Mouse (Mus musculus): Measurements from ENCODE around the gene Mphosph10. TPM values are rescaled to one million over a fixed set of nuclear protein-coding genes. Genes with fewer than 3 reads are reported as not detected.

Mphosph10 gene
- polyA plus RNA-seq, 1 experiment = 2.5 TPM

DNA sequence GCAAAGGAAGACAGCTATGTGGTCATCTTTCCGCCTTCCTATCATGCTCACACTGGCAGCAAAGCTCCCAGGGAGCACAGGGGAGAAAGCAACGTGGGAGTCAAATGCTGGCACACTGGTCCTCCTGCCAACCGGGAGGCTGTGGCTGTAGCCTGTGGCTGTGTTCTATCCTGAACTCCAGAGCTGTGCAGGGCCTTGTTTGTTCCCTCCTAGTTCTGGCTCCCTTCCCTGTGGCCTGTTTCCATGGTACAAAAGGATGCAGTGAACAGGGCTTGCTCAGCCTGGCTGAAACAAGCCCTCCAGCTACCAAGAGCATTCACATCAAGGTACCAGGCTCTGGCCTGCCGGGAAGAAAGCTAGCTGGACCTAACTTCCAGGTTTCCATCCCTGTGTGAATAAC lies 41.0 kb downstream of the Mphosph10 start:
- peaks cover 1% of the 10 kb centered on the region; the same call in 1 of the 2 replicates for H3K36me3 ChIP-seq (ENCODE audit: control insufficient read depth, insufficient read depth, low read length)
- no peak overlapping the region for H3K4me3 ChIP-seq (ENCODE audit: control insufficient read depth, low read depth, low read length)
- TF ChIP-seq CTCF (IDR thresholded peaks at IDR 0.05; ENCODE audit: control insufficient read depth, insufficient read depth, insufficient replicate concordance, low read depth, low read length) = no peak
- TF ChIP-seq POLR2A (IDR thresholded peaks at IDR 0.05; ENCODE audit: control insufficient read depth, low read depth, low read length) = no peak
- H3K27me3 ChIP-seq (ENCODE audit: control insufficient read depth, insufficient read depth, low read length) = no peaks in the 10 kb centered on the region
- no peaks in the 10 kb centered on the region for H3K4me1 ChIP-seq (ENCODE audit: control insufficient read depth, insufficient read depth, low read length)
- H3K27ac ChIP-seq (ENCODE audit: control insufficient read depth, insufficient read depth, low read depth, low read length) = no peak overlapping the region

DNA sequence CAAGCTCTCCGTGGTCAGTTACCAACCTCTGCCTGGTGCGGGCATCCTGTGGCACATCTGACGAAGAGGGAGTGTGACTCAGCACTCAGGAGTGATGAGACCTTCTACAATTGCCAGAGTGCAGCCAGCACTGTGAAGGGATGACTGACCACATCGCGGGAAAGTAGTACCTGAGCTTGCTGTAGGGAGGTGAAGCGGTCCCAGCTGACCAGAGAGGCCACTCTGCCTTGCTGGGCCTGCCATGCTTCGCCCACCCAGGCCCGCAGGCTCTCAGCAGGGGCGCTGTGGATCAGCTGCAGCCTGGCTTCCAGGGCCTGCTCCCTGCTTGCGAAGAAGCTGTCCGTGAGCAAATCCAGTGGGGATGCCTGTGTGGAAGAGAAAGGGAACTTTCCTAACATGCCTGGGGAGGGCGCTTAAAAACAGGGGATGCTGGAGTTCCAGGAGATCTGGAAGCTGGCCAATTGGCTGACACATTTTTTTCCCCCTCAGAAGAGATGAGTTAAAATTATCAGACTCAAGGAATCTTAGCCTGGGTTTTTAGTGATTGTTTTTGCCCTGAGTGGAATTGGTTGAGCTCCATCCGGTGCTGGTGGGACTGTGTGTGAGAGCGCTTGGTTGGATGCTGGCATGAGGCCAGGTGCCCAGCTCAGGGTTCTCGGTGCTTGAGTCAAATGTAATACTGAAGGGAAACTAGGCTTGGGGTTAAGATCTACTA lies 42.8 kb downstream of the Mphosph10 start:
- H3K4me1 ChIP-seq (ENCODE audit: control insufficient read depth, insufficient read depth, low read length) = no peaks in the 10 kb centered on the region
- TF ChIP-seq POLR2A (IDR thresholded peaks at IDR 0.05; ENCODE audit: control insufficient read depth, low read depth, low read length) = no peak
- TF ChIP-seq CTCF (IDR thresholded peaks at IDR 0.05; ENCODE audit: control insufficient read depth, insufficient read depth, insufficient replicate concordance, low read depth, low read length) = no peak
- no peak overlapping the region for H3K4me3 ChIP-seq (ENCODE audit: control insufficient read depth, low read depth, low read length)
- H3K36me3 ChIP-seq (ENCODE audit: control insufficient read depth, insufficient read depth, low read length) = peaks cover 1% of the 10 kb centered on the region; the same call in 1 of the 2 replicates
- no peak overlapping the region for H3K27ac ChIP-seq (ENCODE audit: control insufficient read depth, insufficient read depth, low read depth, low read length)
- H3K27me3 ChIP-seq (ENCODE audit: control insufficient read depth, insufficient read depth, low read length) = no peaks in the 10 kb centered on the region

DNA sequence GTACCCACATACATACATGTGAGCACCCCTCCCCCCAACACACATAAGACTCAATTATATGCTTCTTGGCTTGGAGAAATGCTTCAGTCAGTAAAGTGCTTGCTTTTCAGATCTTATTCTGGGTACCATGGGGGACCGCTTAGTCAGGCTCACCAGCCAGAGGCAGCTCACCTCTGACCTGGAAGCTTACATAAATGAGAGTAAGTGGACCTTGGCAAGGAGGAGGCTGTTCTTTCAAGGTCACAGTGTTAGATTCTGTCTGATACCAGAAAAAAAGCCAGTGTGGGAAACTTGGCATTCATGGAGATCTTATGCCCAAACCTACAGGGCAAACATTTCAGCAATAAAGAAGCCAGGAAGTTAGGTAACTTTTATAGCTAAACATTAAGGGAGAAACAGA lies 44.3 kb downstream of the Mphosph10 start:
- Histone ChIP-seq H3K36me3 (ENCODE audit: control insufficient read depth, insufficient read depth, low read length) (peaks cover 1% of the 10 kb centered on the region; the same call in 1 of the 2 replicates), H3K4me1 (ENCODE audit: control insufficient read depth, insufficient read depth, low read length) (no peaks in the 10 kb centered on the region), H3K27me3 (ENCODE audit: control insufficient read depth, insufficient read depth, low read length) (no peaks in the 10 kb centered on the region), H3K4me3 (ENCODE audit: control insufficient read depth, low read depth, low read length) (no peak overlapping the region), H3K27ac (ENCODE audit: control insufficient read depth, insufficient read depth, low read depth, low read length) (no peak overlapping the region)
- no peak for TF ChIP-seq POLR2A (IDR thresholded peaks at IDR 0.05; ENCODE audit: control insufficient read depth, low read depth, low read length)
- no peak for TF ChIP-seq CTCF (IDR thresholded peaks at IDR 0.05; ENCODE audit: control insufficient read depth, insufficient read depth, insufficient replicate concordance, low read depth, low read length)

DNA sequence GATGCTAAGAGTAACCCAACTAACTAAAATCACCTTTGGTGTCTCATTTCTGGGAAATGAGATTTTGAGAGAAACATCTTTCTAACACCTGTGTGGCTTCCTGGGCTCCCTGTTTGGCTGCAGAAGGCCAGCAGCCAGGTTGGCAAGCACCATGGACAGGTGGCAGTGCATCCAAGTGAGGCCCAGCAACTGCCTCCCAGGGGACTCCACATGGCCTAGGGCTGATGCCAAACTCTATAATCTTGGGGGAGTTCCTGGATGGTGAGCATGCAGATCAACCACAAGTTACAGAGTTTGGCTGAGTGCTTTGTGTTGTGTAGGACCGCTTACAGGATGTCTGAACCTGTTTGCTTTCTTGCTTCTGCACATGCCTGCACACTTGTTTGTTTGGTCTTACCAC lies 59.4 kb downstream of the Mphosph10 start:
- H3K36me3 ChIP-seq (ENCODE audit: control insufficient read depth, insufficient read depth, low read length) = peaks cover 5% of the 10 kb centered on the region
- H3K4me1 ChIP-seq (ENCODE audit: control insufficient read depth, insufficient read depth, low read length) = no peaks in the 10 kb centered on the region
- no peaks in the 10 kb centered on the region for H3K27me3 ChIP-seq (ENCODE audit: control insufficient read depth, insufficient read depth, low read length)
- H3K27ac ChIP-seq (ENCODE audit: control insufficient read depth, insufficient read depth, low read depth, low read length) = no peak overlapping the region
- TF ChIP-seq POLR2A (IDR thresholded peaks at IDR 0.05; ENCODE audit: control insufficient read depth, low read depth, low read length) (no peak), CTCF (IDR thresholded peaks at IDR 0.05; ENCODE audit: control insufficient read depth, insufficient read depth, insufficient replicate concordance, low read depth, low read length) (no peak)
- H3K4me3 ChIP-seq (ENCODE audit: control insufficient read depth, low read depth, low read length) = no peak overlapping the region

DNA sequence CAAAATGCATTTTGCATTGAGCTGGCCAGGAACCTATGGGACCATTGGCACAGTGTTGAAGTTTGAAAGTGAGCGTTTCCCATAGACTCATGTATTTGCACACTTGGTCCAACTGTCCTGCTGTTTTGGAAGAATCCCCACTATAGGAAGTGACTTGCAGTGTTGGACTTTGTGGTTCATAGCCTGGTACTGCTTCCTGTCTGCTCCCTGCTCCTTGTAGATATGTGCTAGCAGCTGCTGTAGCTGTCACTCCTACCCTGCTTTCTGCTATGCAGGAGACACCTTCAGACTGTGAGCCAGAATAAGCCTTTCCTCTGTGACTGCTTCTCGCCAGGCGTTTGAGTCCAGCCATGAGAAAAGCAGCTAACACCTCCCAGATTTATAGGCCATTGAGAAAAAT lies 60.8 kb downstream of the Mphosph10 start:
- Histone ChIP-seq H3K4me3 (ENCODE audit: control insufficient read depth, low read depth, low read length) (no peak overlapping the region), H3K27ac (ENCODE audit: control insufficient read depth, insufficient read depth, low read depth, low read length) (no peak overlapping the region), H3K36me3 (ENCODE audit: control insufficient read depth, insufficient read depth, low read length) (peaks cover 1% of the 10 kb centered on the region; the same call in 1 of the 2 replicates), H3K27me3 (ENCODE audit: control insufficient read depth, insufficient read depth, low read length) (no peaks in the 10 kb centered on the region), H3K4me1 (ENCODE audit: control insufficient read depth, insufficient read depth, low read length) (no peaks in the 10 kb centered on the region)
- TF ChIP-seq CTCF (IDR thresholded peaks at IDR 0.05; ENCODE audit: control insufficient read depth, insufficient read depth, insufficient replicate concordance, low read depth, low read length) = no peak
- no peak for TF ChIP-seq POLR2A (IDR thresholded peaks at IDR 0.05; ENCODE audit: control insufficient read depth, low read depth, low read length)

DNA sequence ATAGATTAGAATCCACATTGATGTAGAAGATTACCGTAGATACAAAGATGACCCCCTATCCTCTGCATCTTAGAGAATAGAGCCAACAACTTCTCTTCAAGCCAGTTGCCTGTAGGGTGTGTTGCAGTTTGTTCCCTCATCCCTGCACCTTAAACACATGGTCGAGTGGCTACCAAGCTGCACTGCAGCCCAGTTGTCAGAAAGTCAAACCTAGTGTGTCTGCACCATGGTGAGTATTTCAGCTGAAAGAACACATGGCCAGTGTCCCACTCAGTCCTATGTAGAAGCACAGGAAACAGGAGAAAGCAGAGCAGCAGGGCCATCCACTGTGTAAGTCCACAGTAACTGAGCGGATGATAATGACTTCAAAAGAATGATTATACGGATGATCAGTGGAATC lies 64.6 kb downstream of the Mphosph10 start:
- Histone ChIP-seq H3K27ac (ENCODE audit: control insufficient read depth, insufficient read depth, low read depth, low read length) (no peak overlapping the region), H3K4me1 (ENCODE audit: control insufficient read depth, insufficient read depth, low read length) (no peaks in the 10 kb centered on the region), H3K27me3 (ENCODE audit: control insufficient read depth, insufficient read depth, low read length) (no peaks in the 10 kb centered on the region), H3K4me3 (ENCODE audit: control insufficient read depth, low read depth, low read length) (no peak overlapping the region), H3K36me3 (ENCODE audit: control insufficient read depth, insufficient read depth, low read length) (no peaks in the 10 kb centered on the region)
- TF ChIP-seq POLR2A (IDR thresholded peaks at IDR 0.05; ENCODE audit: control insufficient read depth, low read depth, low read length) = no peak
- no peak for TF ChIP-seq CTCF (IDR thresholded peaks at IDR 0.05; ENCODE audit: control insufficient read depth, insufficient read depth, insufficient replicate concordance, low read depth, low read length)

DNA sequence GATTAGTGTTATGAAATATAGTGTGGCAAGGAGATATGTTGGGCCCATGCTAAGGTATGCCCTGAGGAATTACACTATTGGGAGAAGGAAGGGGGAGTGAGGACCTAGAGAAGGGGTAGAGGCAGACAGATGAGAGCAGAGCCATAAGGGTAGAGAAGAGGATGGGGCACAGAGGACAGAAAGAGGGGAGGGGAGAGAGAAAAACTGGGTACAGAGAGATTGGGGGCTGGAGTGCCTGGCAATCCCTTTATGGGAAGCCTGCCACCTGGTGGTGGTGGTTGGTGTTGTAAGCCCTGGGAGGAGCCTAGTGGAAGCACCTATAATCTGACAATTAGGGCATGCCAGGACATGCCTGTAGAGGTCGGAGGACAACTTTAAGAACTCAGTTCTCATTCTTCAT lies 65.2 kb downstream of the Mphosph10 start:
- TF ChIP-seq CTCF (IDR thresholded peaks at IDR 0.05; ENCODE audit: control insufficient read depth, insufficient read depth, insufficient replicate concordance, low read depth, low read length) = peak; percentile 68; the same call in 1 of the 2 replicates
- TF ChIP-seq POLR2A (IDR thresholded peaks at IDR 0.05; ENCODE audit: control insufficient read depth, low read depth, low read length) = no peak
- no peaks in the 10 kb centered on the region for H3K36me3 ChIP-seq (ENCODE audit: control insufficient read depth, insufficient read depth, low read length)
- no peaks in the 10 kb centered on the region for H3K27me3 ChIP-seq (ENCODE audit: control insufficient read depth, insufficient read depth, low read length)
- no peaks in the 10 kb centered on the region for H3K4me1 ChIP-seq (ENCODE audit: control insufficient read depth, insufficient read depth, low read length)
- no peak overlapping the region for H3K27ac ChIP-seq (ENCODE audit: control insufficient read depth, insufficient read depth, low read depth, low read length)
- no peak overlapping the region for H3K4me3 ChIP-seq (ENCODE audit: control insufficient read depth, low read depth, low read length)

Other genes with a start within 250 kb of the Mphosph10 start
- 1.9 and 2.1 TPM in 2 replicates for gene Trpm1, start 238.4 kb downstream of the Mphosph10 start, polyA plus RNA-seq (2012; rRNA removed)
- gene Mtmr10, start 104.6 kb downstream of the Mphosph10 start, polyA plus RNA-seq (2012; rRNA removed) = 3.9 and 4.1 TPM in 2 replicates
- gene Fan1, start 18.2 kb downstream of the Mphosph10 start, polyA plus RNA-seq (2012; rRNA removed) = 1.4 and 1.6 TPM in 2 replicates
- 4.9 and 5.9 TPM in 2 replicates for gene Mcee, start 339 bp upstream of the Mphosph10 start, polyA plus RNA-seq (2012; rRNA removed)
- gene Apba2, start 109.4 kb upstream of the Mphosph10 start, polyA plus RNA-seq (2012; rRNA removed) = 0.22 and 0.51 TPM in 2 replicates

Data from testis, adult 2 months (tissue).